Mouse (Mus musculus) macrophage (primary cell): ENCODE measurements around the gene Agtrap. TPM values are rescaled to one million over a fixed set of nuclear protein-coding genes. Genes with fewer than 3 reads are reported as not detected.

Source experiments
- H3K27ac ChIP-seq: fragments of 350-480 bp; formaldehyde crosslinking; 2 replicates; pipeline ENCODE4 v1.9.0; 2021
- H3K36me3 ChIP-seq: fragments of 350-480 bp; formaldehyde crosslinking; 2 replicates; pipeline ENCODE4 v1.9.0; 2021; ENCODE audit errors: inconsistent target
- H3K4me3 ChIP-seq: fragments of 350-480 bp; formaldehyde crosslinking; 2 replicates; pipeline ENCODE4 v1.9.0; 2021; ENCODE audit errors: inconsistent target
- H3K79me2 ChIP-seq: fragments of 350-480 bp; formaldehyde crosslinking; 2 replicates; pipeline ENCODE4 v1.9.0; 2021; ENCODE audit errors: inconsistent target
- WGBS: methylation state at CpG from one replicate; pipeline ENCODE4 v1.1.7; 2026; ENCODE audit warnings: inconsistent platforms; ENCODE audit not compliant: missing documents; 5-methylcytosine and 5-hydroxymethylcytosine counted together
- polyA plus RNA-seq: library from polyadenylated mRNA; stranded (reverse); fragments of 250-400 nt; gene quantifications from 3 replicates; pipeline ENCODE4 v1.2.4, GENCODE M21; 2018; ENCODE audit warnings: inconsistent platforms

Agtrap gene
- polyA plus RNA-seq, 1 experiment from 2014 or later = 35.9 TPM

DNA sequence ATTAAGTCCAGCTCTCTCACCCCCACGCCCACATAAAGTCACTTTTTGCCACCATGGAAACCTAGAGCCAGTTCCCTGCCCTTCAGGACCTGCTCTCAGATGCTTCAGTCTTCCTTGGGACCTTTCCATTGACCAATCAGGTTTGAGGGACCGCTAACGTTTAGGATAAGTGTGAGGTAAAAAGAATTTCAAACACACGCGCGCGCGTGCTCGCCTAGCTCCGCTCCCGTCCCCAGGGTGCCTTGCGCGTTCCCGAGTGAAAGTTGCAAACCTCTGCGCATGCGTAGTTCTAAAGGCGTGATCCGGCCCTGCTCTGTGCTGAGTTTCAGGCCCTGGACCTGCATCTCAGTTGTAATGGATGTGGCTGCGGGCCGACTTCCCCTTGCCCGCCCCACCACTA, 12.6 kb downstream of the Agtrap start:
- 46% methylated on average over 21 of the region's 21 CpGs for WGBS
- no peaks in the 10 kb centered on the region for H3K79me2 ChIP-seq
- peak overlapping the region; percentile 7; the same call in 1 of the 2 replicates for H3K4me3 ChIP-seq
- peaks cover 10% of the 10 kb centered on the region; the same call in 1 of the 2 replicates for H3K36me3 ChIP-seq
- no peak overlapping the region for H3K27ac ChIP-seq

- H3K36me3 ChIP-seq = peaks cover 4% of the 10 kb centered on the region; the same call in 1 of the 2 replicates
- no peak overlapping the region for H3K27ac ChIP-seq
- WGBS = 50% methylated on average over 16 of the region's 17 CpGs
- H3K4me3 ChIP-seq = peak overlapping the region; percentile 7; the same call in 1 of the 2 replicates
- H3K79me2 ChIP-seq = no peaks in the 10 kb centered on the region
Observed at GRCm38 (mm10) chr4:148074521-148075189, 13.2 kb downstream of the Agtrap start.

DNA sequence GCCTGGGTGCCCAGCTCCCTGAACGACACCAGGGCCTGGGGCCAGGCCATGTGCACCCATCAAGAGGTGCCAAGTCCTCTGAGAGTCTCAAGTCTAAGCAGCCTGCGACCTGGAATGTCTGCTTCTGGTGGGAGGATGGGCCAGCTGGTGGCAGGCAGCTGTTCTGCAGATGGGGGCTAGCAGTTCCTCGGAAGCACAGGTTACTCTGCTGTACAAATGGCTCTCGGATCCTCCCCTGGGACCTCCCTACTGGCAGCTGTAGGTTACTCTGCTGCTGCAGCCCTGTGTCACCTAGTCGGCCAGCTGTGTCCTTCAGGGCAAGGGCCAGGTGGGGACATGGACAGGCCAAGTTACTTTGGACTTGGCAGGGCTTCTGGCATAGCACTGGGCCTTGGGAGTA, 16.3 kb downstream of the Agtrap start:
- Histone ChIP-seq H3K79me2 (no peaks in the 10 kb centered on the region), H3K27ac (no peak overlapping the region), H3K36me3 (no peaks in the 10 kb centered on the region), H3K4me3 (no peak overlapping the region)
- WGBS = 93% methylated on average over 5 of the region's 5 CpGs

- Histone ChIP-seq H3K79me2 (no peaks in the 10 kb centered on the region), H3K36me3 (no peaks in the 10 kb centered on the region), H3K4me3 (no peak overlapping the region), H3K27ac (no peak overlapping the region)
- 59% methylated on average over 9 of the region's 9 CpGs for WGBS
Observed at GRCm38 (mm10) chr4:148069602-148070218, 18.1 kb downstream of the Agtrap start.

GRCm38 (mm10) chr4:148067346-148067745, 20.5 kb downstream of the Agtrap start:
- 92% methylated on average over 8 of the region's 8 CpGs for WGBS
- H3K27ac ChIP-seq = no peak overlapping the region
- no peaks in the 10 kb centered on the region for H3K79me2 ChIP-seq
- no peaks in the 10 kb centered on the region for H3K36me3 ChIP-seq
- H3K4me3 ChIP-seq = no peak overlapping the region

DNA sequence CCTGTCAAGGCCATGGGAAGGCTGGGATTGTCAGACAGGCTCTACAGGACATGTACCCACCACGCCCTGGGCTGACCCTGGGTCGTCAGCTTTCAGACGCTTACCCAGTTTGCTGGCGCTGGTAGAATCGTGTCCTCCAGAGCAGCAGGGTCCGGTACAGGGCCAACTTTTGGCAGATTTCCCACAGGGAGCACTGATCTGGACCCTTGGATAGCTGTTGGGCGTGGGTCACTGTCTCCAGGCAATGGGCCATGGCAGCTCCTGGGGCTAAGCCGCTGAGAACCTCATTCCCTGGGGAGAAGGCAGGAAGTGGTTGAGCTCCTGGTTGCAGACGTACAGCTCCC, 21.5 kb downstream of the Agtrap start:
- 92% methylated on average over 8 of the region's 9 CpGs for WGBS
- H3K4me3 ChIP-seq = no peak overlapping the region
- no peaks in the 10 kb centered on the region for H3K36me3 ChIP-seq
- no peaks in the 10 kb centered on the region for H3K79me2 ChIP-seq
- H3K27ac ChIP-seq = no peak overlapping the region

DNA sequence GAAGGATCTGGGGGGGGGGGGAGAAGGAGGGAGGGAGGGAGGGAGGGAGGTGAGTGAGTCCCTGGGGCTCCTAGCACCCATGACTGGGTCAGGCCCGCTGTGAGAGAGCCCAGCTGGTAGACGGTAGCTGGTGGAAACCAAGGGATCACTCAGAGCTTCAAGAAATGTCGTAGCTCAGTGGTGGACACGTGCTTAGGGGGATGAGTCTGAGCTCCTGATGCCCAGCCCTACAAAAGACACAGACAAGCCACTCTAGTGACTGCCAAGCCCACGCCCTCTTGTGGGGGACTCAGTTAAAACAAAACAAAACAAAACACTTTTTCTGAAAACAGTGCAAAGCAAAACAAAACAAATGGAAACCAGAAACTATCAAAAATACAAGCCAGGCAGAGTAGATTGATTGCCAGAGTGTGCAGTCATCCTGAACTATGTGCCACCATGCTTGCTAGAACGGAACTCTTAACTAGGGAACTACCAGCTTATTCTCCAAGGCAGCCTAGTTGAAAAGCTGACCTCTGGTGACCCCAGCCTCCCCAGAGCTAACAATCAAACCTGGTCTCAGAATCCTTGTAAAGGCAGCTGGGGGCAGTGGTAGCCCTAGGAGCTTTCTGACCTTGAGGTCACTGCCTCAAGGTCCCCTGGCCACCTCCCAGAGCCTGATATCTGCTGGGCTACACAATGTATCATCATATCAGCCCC, 22.0 kb downstream of the Agtrap start:
- 66% methylated on average over 6 of the region's 6 CpGs for WGBS
- Histone ChIP-seq H3K4me3 (no peak overlapping the region), H3K36me3 (no peaks in the 10 kb centered on the region), H3K27ac (no peak overlapping the region), H3K79me2 (no peaks in the 10 kb centered on the region)

GRCm38 (mm10) chr4:148061086-148061480, 26.7 kb downstream of the Agtrap start:
- 93% methylated on average over 9 of the region's 9 CpGs for WGBS
- Histone ChIP-seq H3K79me2 (no peaks in the 10 kb centered on the region), H3K36me3 (peaks cover 25% of the 10 kb centered on the region), H3K4me3 (no peak overlapping the region), H3K27ac (no peak overlapping the region)

DNA sequence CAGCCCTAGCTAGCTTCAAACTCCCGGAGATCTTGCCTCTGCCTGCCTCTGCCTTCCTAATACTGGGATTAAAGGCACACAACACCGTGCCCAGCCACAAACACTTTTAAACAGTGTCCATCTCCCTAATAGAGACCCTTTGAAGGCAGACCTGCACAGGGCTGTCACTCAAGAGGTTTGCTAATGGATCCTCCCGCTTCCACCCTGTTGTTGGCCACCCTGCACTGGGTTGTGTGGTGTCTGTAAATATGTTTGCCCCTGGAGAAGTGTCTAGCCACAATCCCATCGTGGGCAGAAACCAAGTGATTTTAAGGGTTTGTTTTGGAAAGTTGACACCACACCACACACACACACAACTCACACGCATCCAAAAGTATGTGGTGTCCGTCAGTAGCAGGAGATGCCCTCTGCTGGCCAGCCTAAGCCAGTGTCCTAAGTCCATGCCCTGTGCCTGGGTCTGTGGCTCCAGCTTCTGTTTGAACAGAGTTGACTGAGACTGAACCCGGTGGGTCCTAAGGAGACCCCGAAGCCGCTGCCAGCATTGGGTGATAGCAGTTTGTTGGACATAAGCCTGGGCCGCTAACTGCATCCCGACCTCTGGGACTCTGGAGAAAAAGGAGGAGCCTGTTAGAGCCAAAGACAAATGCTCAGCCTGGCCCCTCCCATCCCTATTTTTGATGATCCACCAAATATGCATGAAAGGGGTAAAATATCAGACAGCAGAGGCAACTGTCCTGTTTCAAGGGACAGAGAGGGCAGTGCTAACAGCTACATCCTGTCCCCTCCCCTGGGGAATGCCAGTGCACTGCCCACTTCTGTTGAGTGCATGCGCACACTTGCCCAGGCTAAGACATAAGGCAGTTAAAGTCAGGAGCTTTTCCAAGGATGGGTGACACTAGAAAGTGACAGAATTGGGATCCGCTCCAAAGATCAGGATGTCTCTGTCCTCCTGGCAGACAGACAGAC, 27.4 kb downstream of the Agtrap start:
- peaks cover 32% of the 10 kb centered on the region for H3K36me3 ChIP-seq
- no peaks in the 10 kb centered on the region for H3K79me2 ChIP-seq
- 56% methylated on average over 13 of the region's 13 CpGs for WGBS
- H3K4me3 ChIP-seq = no peak overlapping the region
- no peak overlapping the region for H3K27ac ChIP-seq

DNA sequence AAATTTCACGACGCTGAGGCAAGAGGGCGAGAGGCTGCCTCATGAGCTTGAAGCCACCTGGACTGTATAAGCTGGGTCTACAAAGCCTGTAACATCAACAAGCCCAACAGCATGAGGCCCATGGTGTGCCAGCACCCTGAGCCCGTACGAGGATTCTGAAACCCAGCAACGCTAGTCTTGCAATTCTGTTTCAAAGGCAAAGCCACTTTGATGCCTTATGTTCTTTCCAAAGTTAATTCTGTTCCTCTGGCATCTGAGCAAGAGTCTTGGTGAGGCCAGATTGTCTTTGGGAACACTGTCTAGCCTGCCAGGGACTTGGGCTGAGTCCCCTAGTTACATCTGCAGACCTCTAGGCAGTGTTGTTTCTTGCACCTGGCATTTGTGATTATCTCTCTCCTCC, 28.8 kb downstream of the Agtrap start:
- no peak overlapping the region for H3K4me3 ChIP-seq
- no peaks in the 10 kb centered on the region for H3K79me2 ChIP-seq
- H3K36me3 ChIP-seq = peaks cover 46% of the 10 kb centered on the region
- no peak overlapping the region for H3K27ac ChIP-seq
- WGBS = 95% methylated on average over 6 of the region's 6 CpGs

DNA sequence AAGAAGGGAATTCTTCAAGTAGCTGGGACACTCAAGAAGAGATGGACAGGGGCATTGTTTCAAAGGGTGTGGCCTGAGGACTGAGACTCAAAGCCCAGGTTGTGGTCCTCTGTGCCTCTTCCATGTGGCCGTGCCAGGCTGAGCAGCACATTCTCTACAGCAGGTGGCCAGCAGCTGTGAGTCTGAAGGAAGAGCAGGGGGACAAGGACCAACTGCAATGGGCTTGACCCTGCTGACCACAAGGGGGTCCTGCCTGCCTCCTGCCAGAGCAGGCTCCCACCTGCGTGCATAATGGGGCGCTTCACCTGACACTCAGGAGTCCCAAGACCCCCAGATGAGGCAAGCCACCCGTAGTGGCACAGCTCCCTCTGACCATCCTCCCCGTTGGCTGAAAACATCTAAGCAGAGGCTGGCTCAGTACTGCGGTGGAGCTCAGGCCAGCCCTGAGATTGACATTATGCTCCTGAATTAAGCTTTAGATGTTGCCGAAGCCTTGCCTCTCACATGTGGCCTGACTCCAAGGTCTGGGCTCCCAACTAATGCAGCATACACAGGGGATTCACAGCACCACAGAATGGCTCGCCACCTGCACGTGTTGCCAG, 29.5 kb downstream of the Agtrap start:
- Histone ChIP-seq H3K79me2 (no peaks in the 10 kb centered on the region), H3K36me3 (peaks cover 52% of the 10 kb centered on the region), H3K4me3 (no peak overlapping the region), H3K27ac (no peak overlapping the region)
- 96% methylated on average over 9 of the region's 9 CpGs for WGBS

GRCm38 (mm10) chr4:148057661-148058209, 30.1 kb downstream of the Agtrap start:
- 76% methylated on average over 5 of the region's 5 CpGs for WGBS
- peaks cover 58% of the 10 kb centered on the region for H3K36me3 ChIP-seq
- H3K79me2 ChIP-seq = no peaks in the 10 kb centered on the region
- H3K27ac ChIP-seq = no peak overlapping the region
- no peak overlapping the region for H3K4me3 ChIP-seq

- no peak overlapping the region for H3K4me3 ChIP-seq
- no peak overlapping the region for H3K27ac ChIP-seq
- no peaks in the 10 kb centered on the region; the same call in 1 of the 2 replicates for H3K79me2 ChIP-seq
- WGBS = 92% methylated on average over 4 of the region's 4 CpGs
- H3K36me3 ChIP-seq = peaks cover 68% of the 10 kb centered on the region
Observed at GRCm38 (mm10) chr4:148056801-148057200, 31.0 kb downstream of the Agtrap start.

- Histone ChIP-seq H3K36me3 (peaks cover 73% of the 10 kb centered on the region), H3K4me3 (no peak overlapping the region), H3K27ac (no peak overlapping the region), H3K79me2 (peaks cover under 1% of the 10 kb centered on the region; the same call in 1 of the 2 replicates)
- WGBS = 95% methylated on average over 7 of the region's 7 CpGs
Observed at GRCm38 (mm10) chr4:148056246-148056645, 31.6 kb downstream of the Agtrap start.
